Mouse (Mus musculus) brain, embryonic 14.5 days (tissue): ENCODE data around the gene Slc22a23.

Source experiments
- CTCF ChIP-seq: fragments of 200-500 bp; IDR thresholded peaks from 2 replicates; pipeline ENCODE4 v1.5.1; 2012; ENCODE audit warnings: inconsistent platforms, mild to moderate bottlenecking, moderate library complexity, borderline replicate concordance; ENCODE audit not compliant: insufficient read depth, insufficient read length; ENCODE audit errors: extremely low read depth
- POLR2A ChIP-seq: fragments of 200-500 bp; IDR thresholded peaks from 2 replicates; pipeline ENCODE4 v1.6.1; 2012; ENCODE audit warnings: mild to moderate bottlenecking, inconsistent platforms, borderline replicate concordance; ENCODE audit not compliant: poor library complexity, insufficient read depth, insufficient read length, severe bottlenecking; ENCODE audit errors: extremely low read depth

GRCm38 (mm10) chr13:34162491-34163303 is 182.3 kb downstream of the Slc22a23 start, which contains the start of gene Psmg4:
- TF ChIP-seq CTCF (no peak), POLR2A (peak; percentile 58; the same call in 1 of the 2 replicates)
